Comparison of ENCODE assay signal across 10 mouse cellular contexts in genomic region chr2:20249403-20249802, GRCm38 (mm10).
DNase-seq lines count a peak whose midpoint lies in the region; ATAC-seq and TF ChIP-seq lines count a peak whose summit lies in the region.
"Had no signal": no experiment of that assay in that cellular context is flagged by ENCODE, and none has a peak within 500 bp of the region (broad histone marks: within the 10 kb centered on the region; RNA-seq: fewer than 3 reads in every experiment).

No protein-coding gene starts in this region.

- no peak for TF ChIP-seq CTCF in midbrain, postnatal 0 days (IDR thresholded peaks at IDR 0.05)

- peak overlapping the region; percentile 49; the same call in 1 of the 2 replicates for H3K27ac ChIP-seq in heart, embryonic 13.5 days (replicated peaks)
- no peak overlapping the region for H3K27ac ChIP-seq in heart, embryonic 12.5 days (ENCODE audit: poor library complexity, severe bottlenecking)
- H3K27ac ChIP-seq in midbrain, postnatal 0 days (ENCODE audit: low read depth, low read length): no peak overlapping the region
- H3K27ac ChIP-seq: embryonic facial prominence, embryonic 13.5 days had no signal

- no peaks in the 10 kb centered on the region for H3K9me3 ChIP-seq in heart, embryonic 13.5 days
- peaks cover 4% of the 10 kb centered on the region for H3K9me3 ChIP-seq in heart, embryonic 12.5 days (replicated peaks)
- no peaks in the 10 kb centered on the region for H3K9me3 ChIP-seq in midbrain, postnatal 0 days (ENCODE audit: low read length)
- H3K9me3 ChIP-seq: embryonic facial prominence, embryonic 13.5 days had no signal

- H3K27me3 ChIP-seq in heart, embryonic 13.5 days (replicated peaks): no peaks in the 10 kb centered on the region
- H3K27me3 ChIP-seq in heart, embryonic 12.5 days (replicated peaks): no peaks in the 10 kb centered on the region
- H3K27me3 ChIP-seq in midbrain, postnatal 0 days (ENCODE audit: insufficient read depth, low read length): no peaks in the 10 kb centered on the region
- H3K27me3 ChIP-seq: embryonic facial prominence, embryonic 13.5 days had no signal

- peaks cover 9% of the 10 kb centered on the region; the same call in 1 of the 2 replicates for H3K4me1 ChIP-seq in heart, embryonic 13.5 days
- H3K4me1 ChIP-seq in heart, embryonic 12.5 days (replicated peaks): 0 out of 2 replicates have a peak, but pooled peaks cover 3% of the 10 kb centered on the region
- H3K4me1 ChIP-seq in midbrain, postnatal 0 days (ENCODE audit: insufficient read depth, low read length): no peaks in the 10 kb centered on the region

- no peak overlapping the region for H3K9ac ChIP-seq in heart, embryonic 13.5 days
- H3K9ac ChIP-seq in heart, embryonic 12.5 days: no peak overlapping the region
- no peak overlapping the region for H3K9ac ChIP-seq in midbrain, postnatal 0 days (replicated peaks; ENCODE audit: low read length, poor library complexity, severe bottlenecking)
- H3K9ac ChIP-seq: embryonic facial prominence, embryonic 13.5 days had no signal

- 0 out of 2 replicates have a peak overlapping the region, but pooled peaks have one; percentile 31 for H3K4me2 ChIP-seq in heart, embryonic 13.5 days
- H3K4me2 ChIP-seq in heart, embryonic 12.5 days: no peak overlapping the region
- no peak overlapping the region for H3K4me2 ChIP-seq in midbrain, postnatal 0 days (ENCODE audit: low read depth, low read length, poor library complexity, severe bottlenecking)
- H3K4me2 ChIP-seq: embryonic facial prominence, embryonic 13.5 days had no signal

- H3K4me3 ChIP-seq in heart, embryonic 13.5 days: no peak overlapping the region
- no peak overlapping the region for H3K4me3 ChIP-seq in heart, embryonic 12.5 days
- no peak overlapping the region for H3K4me3 ChIP-seq in midbrain, postnatal 0 days (ENCODE audit: low read depth, low read length)
- H3K4me3 ChIP-seq: embryonic facial prominence, embryonic 13.5 days had no signal

- 36% methylated on average over 4 of the region's 4 CpGs for WGBS in heart, embryonic 13.5 days
- 33% methylated on average over 4 of the region's 4 CpGs for WGBS in heart, embryonic 12.5 days
- WGBS in midbrain, postnatal 0 days: 40% methylated on average over 4 of the region's 4 CpGs

- ATAC-seq in heart, embryonic 13.5 days (ENCODE audit: extremely low read depth, insufficient number of reproducible peaks, low FRiP score, low TSS enrichment): no peak
- ATAC-seq in heart, embryonic 12.5 days (ENCODE audit: insufficient number of reproducible peaks, low FRiP score): no peak
- no peak for ATAC-seq in megakaryocyte-erythroid progenitor cell, adult 5-6 weeks (replicated peaks; ENCODE audit: low FRiP score, low TSS enrichment, poor library complexity, severe bottlenecking)
- no peak for ATAC-seq in midbrain, postnatal 0 days (ENCODE audit: low FRiP score)

- DNase-seq in frontal cortex, postnatal 10 days (ENCODE audit: low spot score in 2 of 2): peak; percentile 46 to 60
- peak; percentile 53 to 55 for DNase-seq in layer of hippocampus, adult 18-20 months (ENCODE audit: low spot score in 2 of 2)
- DNase-seq in right cerebral cortex, adult 18-20 months: peak; percentile 78
- DNase-seq in adrenal gland, adult (ENCODE audit: inconsistent age in 2 of 2, low spot score in 1 of 2): no peak
- DNase-seq in midbrain, postnatal 0 days (ENCODE audit: low spot score): no peak
- DNase-seq: kidney, adult 8-10 months had no signal

- no peaks in the 10 kb centered on the region for H3K36me3 ChIP-seq in heart, embryonic 13.5 days
- H3K36me3 ChIP-seq in heart, embryonic 12.5 days: no peaks in the 10 kb centered on the region
- no peaks in the 10 kb centered on the region for H3K36me3 ChIP-seq in midbrain, postnatal 0 days (ENCODE audit: insufficient read depth, low read length)
- H3K36me3 ChIP-seq: embryonic facial prominence, embryonic 13.5 days had no signal

Comparison
In these comparisons a context has a peak if more than half of its experiments do, and no peak if none do; other contexts are left out.
1. DNase-seq: peak in frontal cortex, postnatal 10 days (2 of 2), layer of hippocampus, adult 18-20 months (2 of 2) and right cerebral cortex, adult 18-20 months (single experiment); none in adrenal gland, adult (0 of 2) and midbrain, postnatal 0 days (single experiment).